Mouse (Mus musculus): ENCODE data around the gene Tssk4.

Gene Tssk4

DNA sequence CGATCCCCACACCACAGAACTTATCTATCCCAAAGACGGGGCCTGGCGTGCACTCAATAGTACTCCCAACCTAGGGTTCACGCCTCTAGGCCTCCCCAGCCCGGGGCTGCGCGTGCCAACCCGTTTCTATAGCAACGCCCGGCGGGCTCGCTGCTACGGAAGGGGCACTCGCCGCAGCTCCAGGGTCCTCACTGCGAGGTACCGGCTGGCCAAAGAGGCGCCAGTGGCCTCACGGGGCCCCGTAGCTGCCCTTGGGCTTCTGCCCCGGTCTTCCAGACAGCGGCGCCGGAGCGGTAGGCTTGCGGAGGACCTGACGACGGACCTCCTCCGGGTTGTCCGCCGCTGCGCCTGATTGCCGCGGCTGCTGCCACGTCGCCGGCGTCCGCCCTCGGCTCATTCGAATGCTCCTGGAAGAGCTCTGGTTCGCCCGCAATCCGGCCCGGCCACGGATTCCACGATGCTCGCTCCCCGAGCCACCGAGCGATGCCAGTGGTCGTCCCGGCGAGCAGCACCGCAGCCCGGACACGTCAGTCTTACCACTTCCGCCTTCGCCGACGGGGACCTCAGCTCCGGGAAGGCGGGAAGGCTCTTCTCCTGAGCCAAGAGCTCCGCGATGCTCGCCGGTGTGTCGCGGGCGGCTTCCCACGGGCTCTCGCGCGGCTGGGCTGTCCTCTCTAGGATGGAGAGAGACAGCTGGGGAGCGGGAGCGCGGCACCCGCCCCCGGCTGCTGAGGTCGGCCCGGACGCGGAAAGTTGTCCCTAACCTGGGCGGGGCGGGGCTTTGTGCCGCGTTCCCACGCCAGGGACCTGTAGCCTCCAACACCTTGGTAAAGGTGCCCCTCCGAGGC, 6.7 kb upstream of the Tssk4 start, which contains the start of gene Tm9sf1:
TSS of gene Tm9sf1 (minus strand) at position 747 of the 848 bp plus-strand sequence.
- peak; percentile 84 for DNase-seq (ENCODE audit: low spot score)

DNA sequence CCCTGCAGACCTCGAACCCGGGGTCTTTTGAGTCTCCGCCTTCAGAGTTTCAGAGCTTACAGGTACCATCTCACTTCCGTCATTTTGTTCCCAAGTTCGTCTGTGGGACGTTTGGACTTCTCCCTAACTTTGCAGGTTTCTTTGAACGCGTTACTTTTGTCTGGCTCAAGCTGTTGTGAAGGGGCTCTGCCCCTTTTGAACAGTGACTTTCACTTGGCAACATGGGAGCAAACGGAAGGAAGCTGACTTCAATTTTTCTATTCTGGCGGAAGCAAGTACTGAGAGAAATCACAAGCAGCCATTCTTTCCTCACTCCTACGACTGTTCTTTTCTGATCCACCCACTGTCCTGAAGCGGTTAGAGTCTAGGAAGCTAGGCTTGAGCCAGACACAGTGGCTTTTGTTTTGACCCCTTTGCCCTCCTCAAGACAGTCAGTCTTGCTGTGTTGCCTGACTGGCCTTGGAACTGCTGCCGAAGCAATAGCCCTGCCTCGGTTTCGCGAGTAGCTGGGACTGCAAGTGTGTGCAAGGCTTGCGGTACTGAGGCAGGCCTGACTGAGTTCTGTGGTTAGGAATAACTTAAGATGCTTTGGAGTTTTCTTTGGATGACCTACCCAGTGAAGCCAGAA, 5.6 kb upstream of the Tssk4 start:
- peak; percentile 21 for DNase-seq (ENCODE audit: low spot score)

DNA sequence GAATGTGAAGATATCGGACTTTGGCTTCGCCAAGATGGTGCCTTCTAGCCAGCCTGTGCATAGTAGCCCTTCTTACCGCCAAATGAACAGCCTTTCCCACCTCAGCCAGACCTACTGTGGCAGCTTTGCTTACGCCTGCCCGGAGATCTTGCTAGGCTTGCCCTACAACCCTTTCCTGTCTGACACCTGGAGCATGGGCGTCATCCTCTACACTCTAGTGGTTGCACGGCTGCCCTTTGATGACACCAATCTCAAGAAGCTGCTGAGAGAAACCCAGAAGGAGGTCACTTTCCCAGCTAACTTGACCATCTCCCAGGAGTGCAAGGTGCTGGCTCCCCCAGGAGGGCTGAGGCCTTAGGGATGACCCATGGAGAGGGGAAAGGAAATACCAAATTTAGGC, 1.5 kb downstream of the Tssk4 start:
- DNase-seq (ENCODE audit: low spot score), result no peak

DNA sequence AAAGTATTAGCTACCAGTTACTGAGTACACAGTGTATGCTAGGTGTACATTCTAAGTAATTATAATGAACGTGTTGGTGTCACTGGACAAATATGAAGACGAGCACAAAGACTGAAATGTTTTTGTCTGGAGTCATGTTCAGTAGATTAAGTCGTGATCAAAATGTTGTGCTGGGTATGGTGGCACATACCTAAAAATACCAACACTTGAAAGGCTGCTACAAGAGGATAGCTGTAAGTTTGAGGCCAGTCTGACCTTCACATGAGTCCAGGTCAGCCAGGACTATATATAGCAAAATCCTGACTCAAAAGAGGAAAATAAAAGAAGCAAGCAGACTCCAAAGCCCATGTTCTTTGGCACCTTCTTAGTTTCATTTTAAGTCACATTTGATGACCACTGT, 7.0 kb downstream of the Tssk4 start:
- DNase-seq (ENCODE audit: low spot score), result no peak

DNA sequence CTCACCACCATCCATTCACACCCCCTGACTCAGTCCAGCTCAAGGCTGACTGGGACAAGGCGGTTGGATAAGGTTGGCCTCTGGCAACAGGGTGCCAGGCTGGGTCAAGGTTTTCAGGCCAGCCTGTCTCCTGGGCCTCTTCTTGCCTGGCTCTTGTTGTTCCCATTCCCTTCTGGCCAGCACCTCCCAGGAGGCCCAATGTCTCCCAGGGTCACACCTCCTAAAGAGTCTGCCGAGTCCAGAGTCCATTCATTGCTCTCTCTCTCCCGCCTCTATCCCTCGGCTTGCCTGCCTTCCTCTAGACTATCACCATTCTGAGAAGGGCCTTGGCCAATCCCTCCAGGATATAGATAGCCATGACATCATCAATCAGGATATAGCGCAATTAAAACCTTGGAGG, 8.0 kb downstream of the Tssk4 start:
- DNase-seq (ENCODE audit: low spot score), result no peak

DNA sequence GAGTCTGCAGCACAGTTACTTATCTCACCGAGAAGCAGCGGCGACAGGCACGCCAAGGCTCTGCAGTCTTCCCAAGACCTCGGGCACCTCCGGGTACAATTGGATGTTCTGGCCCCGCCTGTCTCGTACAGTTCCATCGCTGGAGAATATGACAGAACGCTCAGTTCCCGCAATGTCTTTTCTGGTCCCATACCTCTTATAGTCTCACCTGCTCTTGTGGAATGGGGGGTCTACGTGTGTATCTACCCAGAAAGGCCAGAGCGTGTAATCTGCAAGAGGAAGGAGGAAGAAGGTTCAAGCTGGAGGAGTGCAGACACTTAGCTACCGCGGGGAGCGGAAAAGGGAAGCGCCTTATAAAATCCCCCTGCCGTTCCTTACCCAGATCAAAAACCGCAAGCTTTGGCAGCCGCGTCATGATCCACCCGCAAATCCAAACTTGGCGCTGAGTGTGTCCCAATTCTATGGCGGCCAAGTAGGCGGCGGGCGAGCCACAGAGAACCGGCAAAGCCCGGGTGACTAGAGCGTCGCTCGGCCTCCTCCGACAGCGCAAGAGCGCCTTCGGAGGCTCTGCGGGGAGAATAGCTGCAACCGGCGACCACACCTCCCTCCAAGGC, 10.1 kb downstream of the Tssk4 start, which contains the start of gene Mdp1:
TSS of gene Mdp1 (minus strand) at position 549 of the 614 bp plus-strand sequence.
- peak; percentile 92 for DNase-seq (ENCODE audit: low spot score)

DNA sequence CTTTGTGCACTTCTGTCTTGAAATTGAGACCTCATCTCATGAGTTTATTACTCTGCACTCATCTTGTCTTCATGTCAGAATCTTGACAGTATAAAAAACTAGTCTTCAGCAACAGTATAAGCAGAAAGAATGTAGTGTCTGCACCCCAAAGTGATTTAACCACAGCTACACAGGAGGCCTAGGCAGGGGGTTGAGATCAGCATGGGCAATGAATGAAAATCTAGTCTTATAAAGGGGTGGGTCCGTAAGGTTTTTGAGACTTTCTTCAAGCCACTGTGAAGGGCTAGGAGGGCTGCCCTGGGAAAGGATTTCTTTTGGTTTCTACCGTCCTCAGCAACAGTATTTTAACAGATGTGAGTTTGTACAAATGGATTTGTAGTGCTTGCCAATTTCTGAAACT, 10.7 kb downstream of the Tssk4 start:
- DNase-seq (ENCODE audit: low spot score), result no peak

DNA sequence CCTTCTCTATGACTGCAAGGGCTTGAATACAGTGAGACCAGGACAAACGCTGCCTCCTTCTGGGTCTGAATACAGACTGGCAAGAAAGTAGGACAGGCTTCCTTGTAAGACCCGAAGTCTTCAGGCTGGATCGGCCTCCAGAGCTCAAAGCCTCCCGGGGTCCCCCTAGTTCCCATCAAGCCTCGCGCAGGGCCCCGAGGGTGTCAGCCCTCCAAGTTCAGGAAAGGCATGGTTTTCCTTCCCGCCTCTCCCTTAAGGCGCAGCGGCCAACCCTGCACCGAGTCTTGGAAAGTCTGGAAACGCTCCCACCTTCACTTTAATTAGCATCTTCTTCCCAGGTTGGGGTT, 21.5 kb downstream of the Tssk4 start:
- no peak for DNase-seq (ENCODE audit: low spot score)

DNA sequence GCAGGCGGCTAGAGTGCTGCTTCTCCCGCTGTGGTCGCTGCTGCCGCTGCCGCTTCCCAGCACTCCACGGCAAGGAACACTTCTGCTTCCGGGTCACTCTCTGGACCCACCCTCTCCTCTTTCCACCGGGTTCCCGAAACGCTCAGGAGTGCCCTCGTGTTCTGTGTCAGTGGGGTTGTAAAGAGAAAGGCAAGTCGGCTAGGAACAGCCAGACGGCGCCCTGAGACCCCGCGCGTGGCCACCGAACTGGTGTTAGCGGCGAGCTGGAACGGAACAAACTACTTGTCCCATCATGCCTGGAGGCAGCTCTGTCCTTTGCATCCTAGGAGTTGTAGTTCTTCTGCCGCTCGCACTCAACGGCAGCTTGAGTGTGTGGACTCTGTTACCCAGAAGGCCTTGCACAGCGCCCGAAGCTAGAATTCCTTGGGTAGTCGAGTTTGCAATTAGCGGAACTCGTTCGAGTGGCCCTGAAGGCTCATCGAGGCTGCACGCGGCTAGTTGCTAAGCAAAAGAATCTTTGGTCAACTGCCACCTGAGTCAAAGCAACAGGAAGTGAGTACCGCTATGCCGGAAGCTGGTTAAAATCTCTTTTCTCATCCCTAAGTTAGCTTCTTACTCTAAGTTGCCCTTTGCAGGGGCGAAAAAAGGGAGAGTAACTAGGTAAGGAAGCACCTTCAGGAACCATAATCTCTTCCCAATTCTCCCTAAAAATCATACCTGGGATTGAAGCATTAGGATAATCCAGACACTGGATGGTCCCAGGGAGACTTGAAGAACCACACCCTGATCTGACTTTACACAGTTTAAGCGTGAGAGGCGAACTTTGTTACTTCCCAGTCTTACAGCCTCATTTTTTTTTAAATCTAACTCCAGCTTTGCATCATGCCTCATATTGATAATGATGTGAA, 22.1 kb downstream of the Tssk4 start, which contains the start of the genes Gmpr2 and Nedd8:
TSS of gene Gmpr2 (plus strand) at position 109 of the 908 bp plus-strand sequence.
TSS of gene Nedd8 (minus strand) at position 292 of the 908 bp plus-strand sequence.
- DNase-seq (ENCODE audit: low spot score), result peak; percentile 97

DNA sequence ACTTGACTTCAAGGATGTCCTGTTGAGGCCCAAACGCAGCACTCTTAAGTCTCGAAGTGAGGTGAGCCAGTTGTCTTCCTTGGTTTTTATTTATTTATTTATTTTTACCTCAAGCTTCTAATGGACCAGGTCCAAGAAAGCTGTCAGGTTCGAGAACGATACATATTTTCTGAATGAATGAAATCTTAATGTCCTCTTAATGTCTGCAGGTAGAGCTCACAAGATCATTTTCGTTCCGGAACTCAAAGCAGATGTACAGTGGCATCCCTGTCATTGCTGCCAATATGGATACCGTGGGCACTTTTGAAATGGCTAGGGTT, 22.7 kb downstream of the Tssk4 start:
- DNase-seq (ENCODE audit: low spot score), result no peak

DNA sequence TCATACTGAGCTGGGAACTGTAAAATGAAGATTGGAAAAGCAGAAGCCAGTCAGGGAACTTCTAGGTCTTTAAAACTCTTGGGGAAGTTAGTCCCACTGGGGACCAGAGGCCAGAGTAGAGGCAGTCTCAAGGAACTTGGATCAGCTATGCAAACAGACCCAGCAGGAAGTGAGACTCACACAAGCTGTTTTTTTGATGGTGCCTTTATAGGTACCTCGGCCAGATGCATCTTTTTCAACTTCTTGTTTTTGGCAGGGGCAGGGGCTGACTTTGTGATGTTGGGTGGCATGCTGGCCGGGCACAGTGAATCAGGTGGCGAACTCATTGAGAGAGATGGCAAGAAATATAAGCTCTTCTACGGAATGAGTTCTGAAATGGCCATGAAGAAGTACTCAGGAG, 27.6 kb downstream of the Tssk4 start:
- no peak for DNase-seq (ENCODE audit: low spot score)

DNA sequence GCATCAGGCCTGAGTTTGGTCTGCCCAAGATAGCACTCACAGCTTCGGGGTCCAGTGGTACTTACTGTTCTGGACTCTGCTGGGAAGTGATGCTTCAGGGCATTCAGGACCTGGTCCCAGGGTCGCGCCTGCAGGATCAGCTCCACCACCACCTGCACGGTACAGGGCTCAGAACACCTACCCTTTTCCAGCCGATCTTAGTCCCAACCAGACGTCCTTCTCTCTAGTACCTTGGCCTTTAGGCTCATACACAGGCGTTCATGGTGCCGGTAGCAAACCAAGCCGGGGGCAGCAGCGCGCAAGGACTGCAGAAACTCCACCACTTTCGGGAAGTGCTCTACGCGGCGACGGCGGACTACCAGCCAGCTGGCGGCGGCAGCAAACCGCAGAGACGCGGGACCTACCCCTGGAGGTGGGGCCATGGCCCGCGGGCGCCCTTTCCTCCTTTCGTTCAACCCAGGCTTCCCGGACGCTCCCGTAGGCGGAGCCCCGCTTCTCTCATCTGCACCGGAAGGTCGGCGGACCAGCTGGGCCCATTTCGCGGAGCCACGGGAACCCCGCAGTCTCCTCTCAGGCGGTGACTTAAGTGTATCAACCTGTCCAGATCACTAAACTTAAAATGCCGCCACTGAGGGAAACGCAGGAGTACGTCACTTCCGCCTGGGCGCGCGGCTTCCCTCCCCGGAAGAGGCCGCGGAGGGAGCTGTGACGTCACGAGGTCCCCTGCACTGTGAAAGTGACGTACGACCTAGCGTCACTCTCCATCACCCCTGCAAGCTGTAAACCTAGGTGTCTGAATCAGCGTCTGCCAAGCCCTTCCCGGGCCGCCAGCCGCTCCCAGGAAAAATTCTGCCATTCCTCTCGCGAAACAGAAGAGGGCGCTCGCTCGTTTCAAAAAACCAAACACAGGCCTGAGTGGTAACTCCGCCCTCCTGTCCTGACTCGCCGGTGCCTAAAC, 31.5 kb downstream of the Tssk4 start, which contains the start of gene Tinf2:
TSS of gene Tinf2 (minus strand) at position 661 of the 958 bp plus-strand sequence.
- DNase-seq (ENCODE audit: low spot score), result peak; percentile 97

DNA sequence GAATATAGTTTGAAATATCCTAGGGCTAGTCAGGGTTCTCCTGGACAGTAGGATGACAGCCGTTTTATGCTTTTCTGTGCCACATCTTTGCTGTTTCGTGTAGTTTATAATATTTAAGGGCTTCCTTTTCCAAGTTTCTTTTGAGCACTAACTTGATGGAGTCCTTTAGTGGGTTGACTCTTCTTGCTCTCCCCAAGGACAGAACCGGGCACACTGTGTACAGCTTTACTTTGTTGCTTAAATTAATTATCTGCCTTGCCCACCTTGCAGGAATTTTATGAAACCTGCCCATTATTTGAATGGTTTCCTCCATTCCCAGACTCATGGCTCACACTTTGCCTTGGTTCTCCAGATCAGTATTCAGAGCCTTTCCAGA, 32.1 kb downstream of the Tssk4 start:
- no peak for DNase-seq (ENCODE audit: low spot score)

DNA sequence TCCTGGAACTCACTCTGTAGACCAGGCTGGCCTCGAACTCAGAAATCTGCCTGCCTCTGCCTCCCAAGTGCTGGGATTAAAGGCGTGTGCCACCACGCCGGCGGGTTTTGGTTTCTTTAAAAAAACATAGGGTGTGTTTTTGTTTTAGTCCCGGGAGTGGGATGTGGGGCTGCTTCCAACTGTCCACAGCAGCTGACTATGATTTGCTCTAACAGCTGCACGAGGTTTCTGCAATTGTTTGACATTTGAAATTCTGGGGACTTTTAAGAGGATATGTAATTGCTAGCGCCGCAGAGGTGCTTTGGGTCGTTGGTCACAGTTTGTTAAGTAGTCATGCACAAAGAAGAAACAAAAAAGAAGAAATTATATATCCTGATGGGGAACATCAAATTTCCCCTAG, 39.4 kb downstream of the Tssk4 start:
- DNase-seq (ENCODE audit: low spot score), result no peak

DNA sequence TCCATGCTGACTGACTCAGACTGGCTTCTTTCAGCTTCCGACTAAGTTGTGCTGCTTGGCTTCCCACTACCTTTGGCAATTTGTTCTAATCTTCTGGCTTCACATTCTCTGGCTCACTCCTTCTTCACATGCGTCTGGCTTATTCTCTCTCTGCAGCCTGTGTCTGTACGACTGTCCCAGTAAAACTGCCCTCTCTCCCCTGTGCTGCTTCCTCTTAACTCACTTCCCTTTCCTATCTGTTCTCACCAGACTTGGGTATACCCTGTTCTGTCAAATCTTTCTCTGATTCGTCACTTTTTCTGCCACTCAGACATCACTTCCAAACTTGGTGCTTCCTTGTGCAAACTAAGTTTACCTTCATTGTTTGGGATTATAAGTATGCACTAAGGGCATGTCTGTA, 47.2 kb downstream of the Tssk4 start:
- DNase-seq (ENCODE audit: low spot score), result no peak

DNA sequence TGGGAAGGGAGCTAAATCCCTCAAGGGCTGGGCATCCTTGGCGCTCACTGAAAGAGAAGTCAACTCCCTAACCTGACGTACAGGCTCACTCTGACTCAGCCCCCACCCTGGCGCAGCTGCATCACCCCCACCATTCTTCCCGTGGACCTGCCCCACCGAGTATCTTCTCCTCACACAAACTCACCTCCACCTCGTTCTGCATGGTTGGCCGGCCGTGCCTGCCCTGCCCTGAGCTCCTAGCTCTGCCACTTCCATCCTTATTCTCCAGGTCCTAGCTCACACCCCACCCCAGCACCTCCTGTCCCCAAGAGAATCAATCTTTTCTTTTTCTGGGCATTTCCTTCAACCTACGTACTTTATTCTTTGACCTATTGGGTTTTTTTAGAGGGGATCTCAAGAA, 51.1 kb downstream of the Tssk4 start:
- no peak for DNase-seq (ENCODE audit: low spot score)
